Mouse (Mus musculus): ENCODE measurements around the gene Cox11. TPM values are rescaled to one million over a fixed set of nuclear protein-coding genes. Genes with fewer than 3 reads are reported as not detected.
A peak's percentile ranks its signal among the peaks of the same experiment; 100 is the strongest.

The Cox11 gene
- polyA plus RNA-seq, 1 experiment, result 14.5 TPM

- H3K27ac ChIP-seq (ENCODE audit: control insufficient read depth, insufficient read depth, low read depth, low read length, poor library complexity), result peak overlapping the region; percentile 30; the same call in 1 of the 2 replicates
- WGBS, result 55% methylated on average over 3 of the region's 3 CpGs
- TF ChIP-seq CTCF (IDR thresholded peaks at IDR 0.05; ENCODE audit: control insufficient read depth, insufficient read depth, low read length) (no peak), POLR2A (IDR thresholded peaks at IDR 0.05; ENCODE audit: borderline replicate concordance, control insufficient read depth, low read depth, low read length) (no peak)
- H3K4me1 ChIP-seq (ENCODE audit: control insufficient read depth, insufficient read depth, low read length), result peaks cover 6% of the 10 kb centered on the region; the same call in 1 of the 2 replicates
- H3K4me3 ChIP-seq (replicated peaks; ENCODE audit: control insufficient read depth, low read depth, low read length), result no peak overlapping the region
Measured at GRCm38 (mm10) chr11:90666144-90666757, 28.3 kb downstream of the Cox11 start.

GRCm38 (mm10) chr11:90666916-90667315 lies 28.9 kb downstream of the Cox11 start:
- Histone ChIP-seq H3K4me3 (replicated peaks; ENCODE audit: control insufficient read depth, low read depth, low read length) (no peak overlapping the region), H3K4me1 (ENCODE audit: control insufficient read depth, insufficient read depth, low read length) (peaks cover 6% of the 10 kb centered on the region; the same call in 1 of the 2 replicates), H3K27ac (ENCODE audit: control insufficient read depth, insufficient read depth, low read depth, low read length, poor library complexity) (no peak overlapping the region; the same call in 1 of the 2 replicates)
- 63% methylated on average over 4 of the region's 4 CpGs for WGBS
- TF ChIP-seq POLR2A (IDR thresholded peaks at IDR 0.05; ENCODE audit: borderline replicate concordance, control insufficient read depth, low read depth, low read length) (no peak), CTCF (IDR thresholded peaks at IDR 0.05; ENCODE audit: control insufficient read depth, insufficient read depth, low read length) (no peak)

GRCm38 (mm10) chr11:90667325-90667724 lies 29.4 kb downstream of the Cox11 start:
- 88% methylated on average over 6 of the region's 6 CpGs for WGBS
- H3K4me1 ChIP-seq (ENCODE audit: control insufficient read depth, insufficient read depth, low read length), result peaks cover 6% of the 10 kb centered on the region; the same call in 1 of the 2 replicates
- H3K4me3 ChIP-seq (replicated peaks; ENCODE audit: control insufficient read depth, low read depth, low read length), result no peak overlapping the region
- no peak overlapping the region for H3K27ac ChIP-seq (ENCODE audit: control insufficient read depth, insufficient read depth, low read depth, low read length, poor library complexity)
- TF ChIP-seq POLR2A (IDR thresholded peaks at IDR 0.05; ENCODE audit: borderline replicate concordance, control insufficient read depth, low read depth, low read length) (no peak), CTCF (IDR thresholded peaks at IDR 0.05; ENCODE audit: control insufficient read depth, insufficient read depth, low read length) (no peak)

GRCm38 (mm10) chr11:90675479-90676110 lies 37.6 kb downstream of the Cox11 start:
- 18% methylated on average over 5 of the region's 5 CpGs for WGBS
- H3K27ac ChIP-seq (ENCODE audit: control insufficient read depth, insufficient read depth, low read depth, low read length, poor library complexity), result peak overlapping the region; percentile 93
- peak overlapping the region; percentile 91 for H3K4me3 ChIP-seq (replicated peaks; ENCODE audit: control insufficient read depth, low read depth, low read length)
- TF ChIP-seq POLR2A (IDR thresholded peaks at IDR 0.05; ENCODE audit: borderline replicate concordance, control insufficient read depth, low read depth, low read length), result no peak
- TF ChIP-seq CTCF (IDR thresholded peaks at IDR 0.05; ENCODE audit: control insufficient read depth, insufficient read depth, low read length), result no peak
- H3K4me1 ChIP-seq (ENCODE audit: control insufficient read depth, insufficient read depth, low read length), result peaks cover 1% of the 10 kb centered on the region; the same call in 1 of the 2 replicates

GRCm38 (mm10) chr11:90677027-90677426 lies 39.1 kb downstream of the Cox11 start:
- WGBS, result 90% methylated on average over 7 of the region's 7 CpGs
- H3K4me3 ChIP-seq (replicated peaks; ENCODE audit: control insufficient read depth, low read depth, low read length), result peak overlapping the region; percentile 48
- peaks cover 1% of the 10 kb centered on the region; the same call in 1 of the 2 replicates for H3K4me1 ChIP-seq (ENCODE audit: control insufficient read depth, insufficient read depth, low read length)
- no peak for TF ChIP-seq POLR2A (IDR thresholded peaks at IDR 0.05; ENCODE audit: borderline replicate concordance, control insufficient read depth, low read depth, low read length)
- H3K27ac ChIP-seq (ENCODE audit: control insufficient read depth, insufficient read depth, low read depth, low read length, poor library complexity), result peak overlapping the region; percentile 43; the same call in 1 of the 2 replicates

- Histone ChIP-seq H3K27ac (ENCODE audit: control insufficient read depth, insufficient read depth, low read depth, low read length, poor library complexity) (no peak overlapping the region), H3K4me3 (replicated peaks; ENCODE audit: control insufficient read depth, low read depth, low read length) (peak overlapping the region; percentile 44), H3K4me1 (ENCODE audit: control insufficient read depth, insufficient read depth, low read length) (peaks cover 1% of the 10 kb centered on the region; the same call in 1 of the 2 replicates)
- WGBS, result 79% methylated on average over 8 of the region's 8 CpGs
- TF ChIP-seq POLR2A (IDR thresholded peaks at IDR 0.05; ENCODE audit: borderline replicate concordance, control insufficient read depth, low read depth, low read length) (no peak), CTCF (IDR thresholded peaks at IDR 0.05; ENCODE audit: control insufficient read depth, insufficient read depth, low read length) (no peak)
Measured at GRCm38 (mm10) chr11:90677771-90678288, 39.9 kb downstream of the Cox11 start.

- no peak for TF ChIP-seq POLR2A (IDR thresholded peaks at IDR 0.05; ENCODE audit: borderline replicate concordance, control insufficient read depth, low read depth, low read length)
- no peak for TF ChIP-seq CTCF (IDR thresholded peaks at IDR 0.05; ENCODE audit: control insufficient read depth, insufficient read depth, low read length)
- Histone ChIP-seq H3K27ac (ENCODE audit: control insufficient read depth, insufficient read depth, low read depth, low read length, poor library complexity) (no peak overlapping the region), H3K4me3 (replicated peaks; ENCODE audit: control insufficient read depth, low read depth, low read length) (no peak overlapping the region), H3K4me1 (ENCODE audit: control insufficient read depth, insufficient read depth, low read length) (peaks cover 1% of the 10 kb centered on the region; the same call in 1 of the 2 replicates)
- WGBS, result 94% methylated on average over 5 of the region's 5 CpGs
Measured at GRCm38 (mm10) chr11:90678582-90678981, 40.6 kb downstream of the Cox11 start.

- Histone ChIP-seq H3K4me3 (replicated peaks; ENCODE audit: control insufficient read depth, low read depth, low read length) (no peak overlapping the region), H3K27ac (ENCODE audit: control insufficient read depth, insufficient read depth, low read depth, low read length, poor library complexity) (no peak overlapping the region), H3K4me1 (ENCODE audit: control insufficient read depth, insufficient read depth, low read length) (no peaks in the 10 kb centered on the region; the same call in 1 of the 2 replicates)
- no peak for TF ChIP-seq POLR2A (IDR thresholded peaks at IDR 0.05; ENCODE audit: borderline replicate concordance, control insufficient read depth, low read depth, low read length)
- no peak for TF ChIP-seq CTCF (IDR thresholded peaks at IDR 0.05; ENCODE audit: control insufficient read depth, insufficient read depth, low read length)
Measured at GRCm38 (mm10) chr11:90681171-90681570, 43.2 kb downstream of the Cox11 start.

Data from bone marrow, adult 2 months (tissue).